Mouse (Mus musculus): ENCODE data around the gene Wdr54. TPM values are rescaled to one million over a fixed set of nuclear protein-coding genes. Genes with fewer than 3 reads are reported as not detected.

Gene Wdr54
- polyA plus RNA-seq, 1 experiment from 2014 or later = 7.0 TPM

- WGBS = 88% methylated on average over 4 of the region's 4 CpGs
These were observed 44.6 kb downstream of the Wdr54 start for GRCm38 (mm10) chr6:83111510-83112136.

GRCm38 (mm10) chr6:83108762-83109668 is 47.2 kb downstream of the Wdr54 start, which contains the start of gene Mrpl53:
Gene Mrpl53, plus strand, starts transcription at chr6:83109040.
- Histone ChIP-seq H3K4me3 (ENCODE audit: low read depth, low read length) (peak within 1 kb of the TSS; percentile 91), H3K27ac (replicated peaks; ENCODE audit: low read depth, low read length) (peak within 1 kb of the TSS; percentile 67), H3K4me2 (ENCODE audit: low read depth, low read length) (peak within 1 kb of the TSS; percentile 90), H3K9me3 (ENCODE audit: control insufficient read depth, low read length) (no peaks in the 10 kb centered on the region), H3K4me1 (ENCODE audit: control insufficient read depth, insufficient read depth, low read length) (peaks cover 13% of the 10 kb centered on the region), H3K9ac (ENCODE audit: low read depth, low read length) (peak within 1 kb of the TSS; percentile 86), H3K27me3 (replicated peaks; ENCODE audit: control insufficient read depth, insufficient read depth, low read length) (no peaks in the 10 kb centered on the region), H3K36me3 (ENCODE audit: control insufficient read depth, insufficient read depth, low read length) (peaks cover 7% of the 10 kb centered on the region; the same call in 1 of the 2 replicates)
- WGBS = 0% methylated on average over 65 of the region's 76 CpGs
- ATAC-seq (ENCODE audit: low read depth) (peak; percentile 92), DNase-seq (ENCODE audit: low spot score) (peak; percentile 84)

More at GRCm38 (mm10) chr6:83111510-83112136, 44.6 kb downstream of the Wdr54 start:
- Histone ChIP-seq H3K27ac (replicated peaks; ENCODE audit: low read depth, low read length) (no peak overlapping the region), H3K4me2 (ENCODE audit: low read depth, low read length) (no peak overlapping the region), H3K36me3 (ENCODE audit: control insufficient read depth, insufficient read depth, low read length) (peaks cover 4% of the 10 kb centered on the region; the same call in 1 of the 2 replicates), H3K9me3 (ENCODE audit: control insufficient read depth, low read length) (no peaks in the 10 kb centered on the region), H3K4me3 (ENCODE audit: low read depth, low read length) (no peak overlapping the region), H3K9ac (ENCODE audit: low read depth, low read length) (no peak overlapping the region), H3K27me3 (replicated peaks; ENCODE audit: control insufficient read depth, insufficient read depth, low read length) (no peaks in the 10 kb centered on the region), H3K4me1 (ENCODE audit: control insufficient read depth, insufficient read depth, low read length) (peaks cover 19% of the 10 kb centered on the region)
- DNase-seq (ENCODE audit: low spot score) = no peak
- ATAC-seq (ENCODE audit: low read depth) = no peak

GRCm38 (mm10) chr6:83107566-83108400 is 48.4 kb downstream of the Wdr54 start:
- Histone ChIP-seq H3K4me3 (ENCODE audit: low read depth, low read length) (peak overlapping the region; percentile 91), H3K27me3 (replicated peaks; ENCODE audit: control insufficient read depth, insufficient read depth, low read length) (no peaks in the 10 kb centered on the region), H3K36me3 (ENCODE audit: control insufficient read depth, insufficient read depth, low read length) (peaks cover 7% of the 10 kb centered on the region; the same call in 1 of the 2 replicates), H3K27ac (replicated peaks; ENCODE audit: low read depth, low read length) (peak overlapping the region; percentile 67; the same call in 1 of the 2 replicates), H3K4me2 (ENCODE audit: low read depth, low read length) (peak overlapping the region; percentile 90), H3K9me3 (ENCODE audit: control insufficient read depth, low read length) (no peaks in the 10 kb centered on the region), H3K4me1 (ENCODE audit: control insufficient read depth, insufficient read depth, low read length) (peaks cover 16% of the 10 kb centered on the region), H3K9ac (ENCODE audit: low read depth, low read length) (peak overlapping the region; percentile 86)
- 35% methylated on average over 12 of the region's 13 CpGs for WGBS
- peak; percentile 48 for ATAC-seq (ENCODE audit: low read depth)
- DNase-seq (ENCODE audit: low spot score) = peak; percentile 75

GRCm38 (mm10) chr6:83104158-83104557 is 52.0 kb downstream of the Wdr54 start:
- WGBS = 67% methylated on average over 4 of the region's 4 CpGs

GRCm38 (mm10) chr6:83103130-83103650 is 53.0 kb downstream of the Wdr54 start:
- 52% methylated on average over 11 of the region's 11 CpGs for WGBS
- DNase-seq (ENCODE audit: low spot score) = no peak
- Histone ChIP-seq H3K4me2 (ENCODE audit: low read depth, low read length) (peak overlapping the region; percentile 97), H3K4me3 (ENCODE audit: low read depth, low read length) (no peak overlapping the region), H3K27ac (replicated peaks; ENCODE audit: low read depth, low read length) (no peak overlapping the region), H3K4me1 (ENCODE audit: control insufficient read depth, insufficient read depth, low read length) (peaks cover 9% of the 10 kb centered on the region), H3K36me3 (ENCODE audit: control insufficient read depth, insufficient read depth, low read length) (0 out of 2 replicates have a peak, but pooled peaks cover 3% of the 10 kb centered on the region), H3K9ac (ENCODE audit: low read depth, low read length) (peak overlapping the region; percentile 73), H3K9me3 (ENCODE audit: control insufficient read depth, low read length) (no peaks in the 10 kb centered on the region), H3K27me3 (replicated peaks; ENCODE audit: control insufficient read depth, insufficient read depth, low read length) (0 out of 2 replicates have a peak, but pooled peaks cover 5% of the 10 kb centered on the region)
- ATAC-seq (ENCODE audit: low read depth) = no peak

More at GRCm38 (mm10) chr6:83104158-83104557, 52.0 kb downstream of the Wdr54 start:
- Histone ChIP-seq H3K36me3 (ENCODE audit: control insufficient read depth, insufficient read depth, low read length) (0 out of 2 replicates have a peak, but pooled peaks cover 3% of the 10 kb centered on the region), H3K4me2 (ENCODE audit: low read depth, low read length) (no peak overlapping the region), H3K9me3 (ENCODE audit: control insufficient read depth, low read length) (no peaks in the 10 kb centered on the region), H3K27ac (replicated peaks; ENCODE audit: low read depth, low read length) (no peak overlapping the region), H3K4me1 (ENCODE audit: control insufficient read depth, insufficient read depth, low read length) (peaks cover 12% of the 10 kb centered on the region), H3K4me3 (ENCODE audit: low read depth, low read length) (no peak overlapping the region), H3K27me3 (replicated peaks; ENCODE audit: control insufficient read depth, insufficient read depth, low read length) (0 out of 2 replicates have a peak, but pooled peaks cover 5% of the 10 kb centered on the region), H3K9ac (ENCODE audit: low read depth, low read length) (no peak overlapping the region)
- DNase-seq (ENCODE audit: low spot score) (no peak), ATAC-seq (ENCODE audit: low read depth) (no peak)

- DNase-seq (ENCODE audit: low spot score) = peak; percentile 79
- no peaks in the 10 kb centered on the region for H3K9me3 ChIP-seq (ENCODE audit: control insufficient read depth, low read length)
- 0 out of 2 replicates have a peak, but pooled peaks cover 5% of the 10 kb centered on the region for H3K27me3 ChIP-seq (replicated peaks; ENCODE audit: control insufficient read depth, insufficient read depth, low read length)
- H3K4me3 ChIP-seq (ENCODE audit: low read depth, low read length) = peak overlapping the region; percentile 73
- peak; percentile 82 for ATAC-seq (ENCODE audit: low read depth)
- WGBS = under 1% methylated on average over 58 of the region's 74 CpGs
- 0 out of 2 replicates have a peak, but pooled peaks cover 3% of the 10 kb centered on the region for H3K36me3 ChIP-seq (ENCODE audit: control insufficient read depth, insufficient read depth, low read length)
- peak overlapping the region; percentile 74 for H3K27ac ChIP-seq (replicated peaks; ENCODE audit: low read depth, low read length)
- peak overlapping the region; percentile 73 for H3K9ac ChIP-seq (ENCODE audit: low read depth, low read length)
- H3K4me1 ChIP-seq (ENCODE audit: control insufficient read depth, insufficient read depth, low read length) = peaks cover 5% of the 10 kb centered on the region; the same call in 1 of the 2 replicates
- peak overlapping the region; percentile 97 for H3K4me2 ChIP-seq (ENCODE audit: low read depth, low read length)
These were observed 54.3 kb downstream of the Wdr54 start for GRCm38 (mm10) chr6:83101688-83102556.

GRCm38 (mm10) chr6:83101316-83101687 is 54.9 kb downstream of the Wdr54 start, which contains the start of the genes Ccdc142 and Gm42688:
Gene Ccdc142, plus strand, starts transcription at chr6:83101601.
Gene Gm42688, plus strand, starts transcription at chr6:83101617.
- ATAC-seq (ENCODE audit: low read depth) = peak; percentile 89
- Histone ChIP-seq H3K4me3 (ENCODE audit: low read depth, low read length) (peak within 1 kb of the TSS; percentile 73), H3K9me3 (ENCODE audit: control insufficient read depth, low read length) (no peaks in the 10 kb centered on the region), H3K4me2 (ENCODE audit: low read depth, low read length) (peak within 1 kb of the TSS; percentile 97), H3K4me1 (ENCODE audit: control insufficient read depth, insufficient read depth, low read length) (peaks cover 5% of the 10 kb centered on the region; the same call in 1 of the 2 replicates), H3K36me3 (ENCODE audit: control insufficient read depth, insufficient read depth, low read length) (0 out of 2 replicates have a peak, but pooled peaks cover 3% of the 10 kb centered on the region), H3K27ac (replicated peaks; ENCODE audit: low read depth, low read length) (peak within 1 kb of the TSS; percentile 74), H3K9ac (ENCODE audit: low read depth, low read length) (peak within 1 kb of the TSS; percentile 73), H3K27me3 (replicated peaks; ENCODE audit: control insufficient read depth, insufficient read depth, low read length) (0 out of 2 replicates have a peak, but pooled peaks cover 5% of the 10 kb centered on the region)
- DNase-seq (ENCODE audit: low spot score) = peak; percentile 94
- WGBS = 2% methylated on average over 11 of the region's 25 CpGs

Measured in embryonic facial prominence, embryonic 14.5 days (tissue).